Mouse (Mus musculus): ENCODE measurements around the gene Plk1.

DNA sequence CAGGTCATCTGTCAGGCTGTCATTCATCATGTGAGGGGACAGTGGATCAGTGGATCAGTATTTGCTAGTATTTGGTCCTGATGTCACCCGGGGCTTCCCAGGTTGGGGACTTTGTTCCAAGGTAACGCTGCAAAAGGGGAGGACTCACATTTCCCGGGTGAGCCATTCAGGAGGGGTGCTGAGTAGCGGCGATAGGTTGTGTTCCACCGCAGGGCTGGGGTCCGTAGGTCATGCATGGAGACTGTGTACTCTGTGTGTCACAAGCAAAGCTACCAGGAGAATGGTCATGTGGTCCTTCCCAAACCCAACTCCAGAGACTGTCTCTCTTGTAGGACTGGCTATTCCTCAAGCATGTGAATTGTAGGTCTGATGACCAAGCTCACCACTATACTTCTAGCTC is 21.5 kb downstream of the Plk1 start:
- TF ChIP-seq CTCF (IDR thresholded peaks at IDR 0.05; ENCODE audit: low read depth, low read length) (no peak), POLR2A (IDR thresholded peaks at IDR 0.05; ENCODE audit: borderline replicate concordance, low read depth, low read length) (no peak)
